Mouse (Mus musculus) lung, postnatal 0 days (tissue): ENCODE measurements around the gene Nudt17. TPM values are rescaled to one million over a fixed set of nuclear protein-coding genes. Genes with fewer than 3 reads are reported as not detected.

Experiments
- ATAC-seq: fragments of 200-750 bp; cut with Nextera tagmentation; 2 replicates; pipeline ENCODE4 v1.8.0; 2017; ENCODE audit warnings: moderate library complexity
- DNase-seq: peaks from one replicate; pipeline ENCODE4 v3.0.0-alpha.2; 2016; ENCODE audit warnings: low spot score
- H3K27ac ChIP-seq: fragments of 300-500 bp; sonication (generic); 2 replicates; pipeline ENCODE4 v1.5.1; 2014; ENCODE audit warnings: antibody characterized with exemption, mild to moderate bottlenecking, low read length, mixed read lengths
- H3K27me3 ChIP-seq: fragments of 300-500 bp; sonication (generic); replicated peaks from 2 replicates; pipeline ENCODE4 v1.6.1; 2014; ENCODE audit warnings: low read length, mixed read lengths; ENCODE audit not compliant: insufficient read depth
- H3K36me3 ChIP-seq: fragments of 300-500 bp; sonication (generic); 2 replicates; pipeline ENCODE4 v1.6.1; 2014; ENCODE audit warnings: low read length, mixed read lengths; ENCODE audit not compliant: insufficient read depth
- H3K4me1 ChIP-seq: fragments of 300-500 bp; sonication (generic); 2 replicates; pipeline ENCODE4 v1.6.1; 2014; ENCODE audit warnings: antibody characterized with exemption, low read depth, low read length, mixed read lengths; ENCODE audit not compliant: insufficient read depth
- H3K4me2 ChIP-seq: fragments of 300-500 bp; sonication (generic); replicated peaks from 2 replicates; pipeline ENCODE4 v1.6.1; 2014; ENCODE audit warnings: low read depth, mild to moderate bottlenecking, low read length, moderate library complexity, mixed read lengths
- H3K4me3 ChIP-seq: fragments of 300-500 bp; sonication (generic); 2 replicates; pipeline ENCODE4 v1.5.1; 2014; ENCODE audit warnings: low read depth, low read length
- H3K9ac ChIP-seq: fragments of 300-500 bp; sonication (generic); replicated peaks from 2 replicates; pipeline ENCODE4 v1.6.1; 2014; ENCODE audit warnings: low read depth, mild to moderate bottlenecking
- H3K9me3 ChIP-seq: fragments of 300-500 bp; sonication (generic); 2 replicates; pipeline ENCODE4 v1.6.1; 2016; ENCODE audit warnings: low read length, mixed read lengths
- CTCF ChIP-seq: IDR thresholded peaks from 2 replicates; pipeline ENCODE4 v1.5.1; 2016; ENCODE audit warnings: antibody characterized with exemption, mild to moderate bottlenecking
- EP300 ChIP-seq: IDR thresholded peaks from 2 replicates; pipeline ENCODE4 v1.6.1; 2016; ENCODE audit warnings: antibody characterized with exemption, mild to moderate bottlenecking, control low read depth
- WGBS: fragments of 180-500 bp; shearing (Covaris S2); extraction: QIAGEN DNeasy Blood & Tissue Kit; methylation state at CpG from one replicate; pipeline ENCODE4 v1.1.7; 2014; 5-methylcytosine and 5-hydroxymethylcytosine counted together
- polyA plus RNA-seq: library from polyadenylated mRNA; unstranded; fragments of >200 nt; fragmentation: Nextera tagmentation; extraction: Ambion mirVana; gene quantifications from 2 replicates; pipeline ENCODE4 v1.2.1, GENCODE M21; 2015

Nudt17 gene
- polyA plus RNA-seq, 1 experiment from 2014 or later, result 5.8 TPM

DNA sequence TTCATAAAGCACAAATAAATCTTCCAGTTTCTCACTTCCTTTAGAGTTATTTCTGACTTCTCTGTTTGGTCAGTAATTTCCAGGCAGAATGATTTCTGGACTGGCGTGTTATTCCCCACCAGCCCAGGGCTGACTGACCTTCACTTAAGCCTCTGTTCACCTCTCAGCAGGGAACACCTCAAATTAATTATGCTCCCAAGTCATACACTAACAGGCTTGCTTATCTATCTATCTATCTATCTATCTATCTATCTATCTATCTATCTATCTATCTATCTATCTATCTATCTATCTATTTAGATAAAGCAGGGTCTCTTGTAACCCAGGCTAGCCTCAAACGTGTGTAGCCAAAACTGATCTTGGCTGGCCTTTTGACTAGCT is 312 bp upstream of the Nudt17 start:
- no peaks in the 10 kb centered on the region for H3K9me3 ChIP-seq
- H3K4me3 ChIP-seq, result no peak overlapping the region
- H3K27me3 ChIP-seq, result no peaks in the 10 kb centered on the region
- H3K27ac ChIP-seq, result no peak overlapping the region
- TF ChIP-seq CTCF, result no peak
- no peak for TF ChIP-seq EP300
- H3K4me1 ChIP-seq, result peaks cover 6% of the 10 kb centered on the region; the same call in 1 of the 2 replicates
- peak overlapping the region; percentile 73; the same call in 1 of the 2 replicates for H3K4me2 ChIP-seq
- DNase-seq, result no peak
- 0 out of 2 replicates have a peak, but pooled peaks have one; percentile 1 for ATAC-seq
- WGBS, result 54% methylated on average over 2 of the region's 2 CpGs
- no peak overlapping the region for H3K9ac ChIP-seq
- peaks cover 35% of the 10 kb centered on the region for H3K36me3 ChIP-seq

DNA sequence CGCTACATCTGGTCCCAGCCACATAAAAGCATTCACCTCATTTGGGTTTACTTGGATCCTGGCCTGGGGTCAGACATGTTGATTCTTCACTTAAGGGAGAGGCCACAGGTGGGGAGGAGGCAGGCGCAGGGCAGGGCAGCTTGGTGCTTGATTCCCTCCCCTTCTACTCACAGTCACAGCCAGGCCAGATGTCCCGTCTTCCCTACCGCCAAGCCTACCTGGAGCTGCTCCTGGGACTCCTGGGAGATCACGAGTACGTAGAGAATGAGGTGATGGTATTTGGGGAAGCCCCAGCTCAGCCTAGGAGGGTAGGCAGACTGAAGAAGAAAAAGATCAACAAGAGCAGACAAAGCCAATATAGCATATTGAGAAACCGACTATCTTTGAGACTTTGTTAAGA is 1.4 kb downstream of the Nudt17 start:
- Histone ChIP-seq H3K9me3 (no peaks in the 10 kb centered on the region), H3K36me3 (peaks cover 27% of the 10 kb centered on the region), H3K4me3 (no peak overlapping the region), H3K9ac (no peak overlapping the region), H3K27me3 (no peaks in the 10 kb centered on the region), H3K4me2 (no peak overlapping the region), H3K27ac (no peak overlapping the region), H3K4me1 (peaks cover 6% of the 10 kb centered on the region; the same call in 1 of the 2 replicates)
- no peak for ATAC-seq
- TF ChIP-seq EP300, result no peak
- no peak for TF ChIP-seq CTCF
- DNase-seq, result peak; percentile 13
- 62% methylated on average over 7 of the region's 7 CpGs for WGBS

GRCm38 (mm10) chr3:96706217-96706616 is 2.1 kb downstream of the Nudt17 start:
- H3K4me3 ChIP-seq, result no peak overlapping the region
- peaks cover 6% of the 10 kb centered on the region; the same call in 1 of the 2 replicates for H3K4me1 ChIP-seq
- H3K27ac ChIP-seq, result no peak overlapping the region
- H3K9me3 ChIP-seq, result no peaks in the 10 kb centered on the region
- H3K9ac ChIP-seq, result no peak overlapping the region
- no peaks in the 10 kb centered on the region for H3K27me3 ChIP-seq
- peaks cover 24% of the 10 kb centered on the region for H3K36me3 ChIP-seq
- TF ChIP-seq EP300 (no peak), CTCF (no peak)
- 91% methylated on average over 11 of the region's 11 CpGs for WGBS
- ATAC-seq (no peak), DNase-seq (no peak)
- H3K4me2 ChIP-seq, result no peak overlapping the region

DNA sequence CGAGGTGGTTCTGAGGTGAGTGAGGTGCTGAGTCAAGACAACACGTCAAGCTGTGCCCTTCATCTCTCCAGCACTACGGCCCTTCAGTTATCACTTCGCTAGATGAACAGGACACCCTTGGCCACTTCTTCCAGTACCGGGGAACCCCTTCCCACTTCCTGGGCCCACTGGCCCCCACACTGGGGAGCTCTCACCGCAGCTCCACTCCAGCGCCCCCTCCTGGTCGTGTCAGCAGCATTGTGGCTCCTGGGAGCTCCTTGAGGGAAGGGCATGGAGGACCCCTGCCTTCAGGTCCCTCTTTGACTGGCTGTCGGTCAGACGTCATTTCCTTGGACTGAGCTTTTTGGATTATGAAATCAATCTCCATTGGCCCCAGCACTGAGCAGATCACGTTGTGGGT is 3.6 kb downstream of the Nudt17 start:
- DNase-seq (no peak), ATAC-seq (no peak)
- peaks cover 6% of the 10 kb centered on the region; the same call in 1 of the 2 replicates for H3K4me1 ChIP-seq
- H3K4me3 ChIP-seq, result no peak overlapping the region
- H3K27ac ChIP-seq, result no peak overlapping the region
- H3K9me3 ChIP-seq, result no peaks in the 10 kb centered on the region
- no peak overlapping the region for H3K9ac ChIP-seq
- no peaks in the 10 kb centered on the region for H3K27me3 ChIP-seq
- peaks cover 23% of the 10 kb centered on the region for H3K36me3 ChIP-seq
- 66% methylated on average over 11 of the region's 11 CpGs for WGBS
- TF ChIP-seq CTCF (peak; percentile 65), EP300 (no peak)
- H3K4me2 ChIP-seq, result no peak overlapping the region

DNA sequence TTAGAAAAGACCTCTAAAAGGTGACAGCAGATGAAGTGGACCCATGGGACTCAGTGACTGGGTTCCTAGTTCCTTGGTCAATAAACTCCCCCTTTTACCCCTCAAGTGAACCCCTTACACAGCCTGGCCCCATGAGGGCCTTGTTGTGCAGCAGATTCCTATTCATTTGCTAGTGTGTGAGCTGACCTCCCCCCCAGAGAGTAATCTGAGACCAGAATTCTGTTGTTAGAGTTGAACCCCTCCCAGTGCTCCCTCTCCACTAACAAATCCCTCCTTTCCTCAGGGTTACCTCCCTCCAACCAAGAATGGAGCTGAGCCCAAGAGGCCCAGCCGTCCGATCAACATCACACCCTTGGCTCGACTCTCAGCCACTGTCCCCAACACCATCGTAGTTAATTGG is 7.4 kb downstream of the Nudt17 start:
- no peak for TF ChIP-seq CTCF
- TF ChIP-seq EP300, result no peak
- no peak overlapping the region for H3K4me3 ChIP-seq
- H3K36me3 ChIP-seq, result peaks cover 23% of the 10 kb centered on the region
- ATAC-seq (no peak), DNase-seq (no peak)
- H3K9me3 ChIP-seq, result no peaks in the 10 kb centered on the region
- no peak overlapping the region for H3K4me2 ChIP-seq
- no peaks in the 10 kb centered on the region for H3K27me3 ChIP-seq
- 87% methylated on average over 4 of the region's 4 CpGs for WGBS
- peaks cover under 1% of the 10 kb centered on the region; the same call in 1 of the 2 replicates for H3K4me1 ChIP-seq
- no peak overlapping the region for H3K9ac ChIP-seq
- no peak overlapping the region for H3K27ac ChIP-seq

DNA sequence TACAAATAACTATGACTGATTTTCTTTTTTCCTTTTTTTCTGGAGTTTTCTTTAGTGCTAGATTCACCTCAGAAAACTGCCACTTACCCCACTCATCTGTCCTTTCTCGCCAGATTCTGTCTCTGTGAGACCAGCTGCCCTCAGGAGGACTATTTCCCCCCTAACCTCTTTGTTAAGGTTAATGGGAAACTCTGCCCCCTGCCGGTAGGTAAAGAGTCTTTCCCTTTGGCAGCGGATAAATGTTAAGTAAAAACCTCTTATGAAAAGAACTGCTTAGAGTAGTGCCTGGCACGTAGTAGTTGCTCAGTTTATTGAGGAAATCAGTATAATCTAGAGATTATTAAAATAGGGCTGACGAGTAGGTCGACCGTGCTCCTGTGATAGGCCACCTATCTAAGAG is 8.0 kb downstream of the Nudt17 start:
- H3K36me3 ChIP-seq, result peaks cover 22% of the 10 kb centered on the region
- H3K27ac ChIP-seq, result no peak overlapping the region
- no peak for TF ChIP-seq EP300
- TF ChIP-seq CTCF, result peak; percentile 65
- no peak overlapping the region for H3K4me2 ChIP-seq
- peaks cover 4% of the 10 kb centered on the region; the same call in 1 of the 2 replicates for H3K4me1 ChIP-seq
- H3K9ac ChIP-seq, result no peak overlapping the region
- H3K27me3 ChIP-seq, result no peaks in the 10 kb centered on the region
- DNase-seq, result peak; percentile 65
- no peaks in the 10 kb centered on the region for H3K9me3 ChIP-seq
- no peak overlapping the region for H3K4me3 ChIP-seq
- ATAC-seq, result no peak
- WGBS, result 51% methylated on average over 7 of the region's 7 CpGs
